Mouse (Mus musculus) kidney, embryonic 16.5 days (tissue): Measurements from ENCODE around the gene Bola1. TPM values are rescaled to one million over a fixed set of nuclear protein-coding genes. Genes with fewer than 3 reads are reported as not detected.
"Not testable (repeated sequence)": the region's sequence is repeated elsewhere in the genome, so short reads cannot be mapped to it uniquely, and the experiment has no call there.

ENCODE experiments used
- ATAC-seq: fragments of 200-750 bp; cut with Nextera tagmentation; 2 replicates; pipeline ENCODE4 v1.8.0; 2017; ENCODE audit warnings: moderate TSS enrichment; ENCODE audit not compliant: low FRiP score, low TSS enrichment
- H3K27ac ChIP-seq: fragments of 300-500 bp; sonication (generic); 2 replicates; pipeline ENCODE4 v1.5.1; 2014; ENCODE audit warnings: low read length
- H3K27me3 ChIP-seq: fragments of 300-500 bp; sonication (generic); 2 replicates; pipeline ENCODE4 v1.6.1; 2014; ENCODE audit warnings: low read length, control low read depth, mixed read lengths; ENCODE audit not compliant: insufficient read depth
- H3K36me3 ChIP-seq: fragments of 300-500 bp; sonication (generic); 2 replicates; pipeline ENCODE4 v1.6.1; 2014; ENCODE audit warnings: low read length, control low read depth, mixed read lengths; ENCODE audit not compliant: insufficient read depth
- H3K4me1 ChIP-seq: fragments of 300-500 bp; sonication (generic); 2 replicates; pipeline ENCODE4 v1.6.1; 2014; ENCODE audit warnings: low read length, control low read depth, mixed read lengths; ENCODE audit not compliant: insufficient read depth
- H3K4me2 ChIP-seq: fragments of 300-500 bp; sonication (generic); replicated peaks from 2 replicates; pipeline ENCODE4 v1.6.1; 2014; ENCODE audit warnings: low read depth, low read length
- H3K4me3 ChIP-seq: fragments of 300-500 bp; sonication (generic); 2 replicates; pipeline ENCODE4 v1.5.1; 2014; ENCODE audit warnings: mild to moderate bottlenecking, low read length
- H3K9ac ChIP-seq: fragments of 300-500 bp; sonication (generic); replicated peaks from 2 replicates; pipeline ENCODE4 v1.6.1; 2014; ENCODE audit warnings: low read length
- H3K9me3 ChIP-seq: fragments of 300-500 bp; sonication (generic); 2 replicates; pipeline ENCODE4 v1.6.1; 2016; ENCODE audit warnings: low read length, control low read depth
- WGBS: fragments of 180-500 bp; shearing (Covaris S2); extraction: QIAGEN DNeasy Blood & Tissue Kit; methylation state at CpG from one replicate; pipeline ENCODE4 v1.1.7; 2014; 5-methylcytosine and 5-hydroxymethylcytosine counted together
- polyA plus RNA-seq: library from polyadenylated mRNA; unstranded; fragments of >200 nt; fragmentation: Nextera tagmentation; extraction: Ambion mirVana; gene quantifications from 2 replicates; pipeline ENCODE4 v1.2.1, GENCODE M21; 2015

Gene Bola1
- polyA plus RNA-seq, 1 experiment from 2014 or later = 51.3 TPM

- no peaks in the 10 kb centered on the region for H3K9me3 ChIP-seq
- H3K4me3 ChIP-seq = no peak overlapping the region
- H3K36me3 ChIP-seq = peaks cover 15% of the 10 kb centered on the region
- peak; percentile 32; the same call in 1 of the 2 replicates for ATAC-seq
- 0 out of 2 replicates have a peak overlapping the region, but pooled peaks have one; percentile 44 for H3K9ac ChIP-seq
- H3K4me1 ChIP-seq = peaks cover 20% of the 10 kb centered on the region
- peak overlapping the region; percentile 73 for H3K4me2 ChIP-seq
- H3K27ac ChIP-seq = peak overlapping the region; percentile 63; the same call in 1 of the 2 replicates
- no peaks in the 10 kb centered on the region for H3K27me3 ChIP-seq
- 15% methylated on average over 4 of the region's 4 CpGs for WGBS
Measured at GRCm38 (mm10) chr3:96182382-96182776, 37.1 kb downstream of the Bola1 start.

- peak overlapping the region; percentile 53 for H3K4me3 ChIP-seq
- H3K4me2 ChIP-seq = peak overlapping the region; percentile 73
- H3K9ac ChIP-seq = 0 out of 2 replicates have a peak overlapping the region, but pooled peaks have one; percentile 44
- WGBS = 38% methylated on average over 12 of the region's 12 CpGs
- H3K27ac ChIP-seq = no peak overlapping the region
- no peaks in the 10 kb centered on the region for H3K9me3 ChIP-seq
- peaks cover 17% of the 10 kb centered on the region for H3K36me3 ChIP-seq
- peak; percentile 34; the same call in 1 of the 2 replicates for ATAC-seq
- H3K4me1 ChIP-seq = peaks cover 20% of the 10 kb centered on the region
- H3K27me3 ChIP-seq = no peaks in the 10 kb centered on the region
Measured at GRCm38 (mm10) chr3:96181510-96182381, 37.8 kb downstream of the Bola1 start.

- H3K4me3 ChIP-seq = peak within 1 kb of the TSS; percentile 53
- peaks cover 25% of the 10 kb centered on the region for H3K36me3 ChIP-seq
- peak within 1 kb of the TSS; percentile 73 for H3K4me2 ChIP-seq
- WGBS = 0% methylated on average over 8 of the region's 23 CpGs
- peak; percentile 55 for ATAC-seq
- peak within 1 kb of the TSS; percentile 56 for H3K9ac ChIP-seq
- H3K27me3 ChIP-seq = no peaks in the 10 kb centered on the region
- peaks cover 20% of the 10 kb centered on the region for H3K4me1 ChIP-seq
- H3K9me3 ChIP-seq = no peaks in the 10 kb centered on the region
- H3K27ac ChIP-seq = no peak within 1 kb of the TSS
Measured at GRCm38 (mm10) chr3:96180727-96181477, 38.6 kb downstream of the Bola1 start, which contains the start of gene Sv2a. Sv2a (plus strand) TSS chr3:96181151.

- H3K4me1 ChIP-seq = peaks cover 21% of the 10 kb centered on the region
- ATAC-seq = no peak
Measured at GRCm38 (mm10) chr3:96179531-96179930, 40.0 kb downstream of the Bola1 start.

GRCm38 (mm10) chr3:96178902-96179301 lies 40.6 kb downstream of the Bola1 start:
- H3K9me3 ChIP-seq = no peaks in the 10 kb centered on the region
- H3K36me3 ChIP-seq = peaks cover 44% of the 10 kb centered on the region
- H3K27me3 ChIP-seq = no peaks in the 10 kb centered on the region
- no peak overlapping the region for H3K4me3 ChIP-seq
- WGBS = 85% methylated on average over 2 of the region's 2 CpGs
- peaks cover 27% of the 10 kb centered on the region for H3K4me1 ChIP-seq
- ATAC-seq = no peak
- H3K4me2 ChIP-seq = no peak overlapping the region
- no peak overlapping the region for H3K27ac ChIP-seq
- H3K9ac ChIP-seq = no peak overlapping the region

More at GRCm38 (mm10) chr3:96179531-96179930, 40.0 kb downstream of the Bola1 start:
- 68% methylated on average over 4 of the region's 4 CpGs for WGBS
- Histone ChIP-seq H3K9ac (no peak overlapping the region), H3K27me3 (no peaks in the 10 kb centered on the region), H3K36me3 (peaks cover 37% of the 10 kb centered on the region), H3K4me2 (no peak overlapping the region), H3K27ac (no peak overlapping the region), H3K9me3 (no peaks in the 10 kb centered on the region), H3K4me3 (no peak overlapping the region)

DNA sequence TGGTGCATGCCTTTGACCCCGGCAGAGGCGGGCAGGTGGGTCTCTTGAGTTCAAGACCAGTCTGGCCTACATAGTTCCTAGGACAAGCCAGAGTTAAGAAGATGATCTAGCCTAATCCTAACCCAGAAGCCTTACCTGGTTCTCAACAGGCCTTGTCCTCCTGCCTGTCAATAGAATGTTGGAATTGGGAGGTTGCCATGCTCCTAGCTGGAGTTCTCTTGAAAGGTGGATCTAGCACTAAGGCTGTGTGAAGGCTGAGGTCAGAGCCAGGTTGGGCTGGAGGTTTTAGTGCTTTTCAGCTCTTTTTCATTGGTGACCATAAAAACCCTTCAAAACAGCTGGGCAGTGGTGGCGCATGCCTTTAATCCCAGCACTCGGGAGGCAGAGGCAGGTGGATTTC lies 41.1 kb downstream of the Bola1 start:
- WGBS = 97% methylated on average over 4 of the region's 4 CpGs
- Histone ChIP-seq H3K36me3 (peaks cover 44% of the 10 kb centered on the region), H3K27ac (no peak overlapping the region), H3K4me1 (peaks cover 30% of the 10 kb centered on the region), H3K9me3 (no peaks in the 10 kb centered on the region), H3K9ac (no peak overlapping the region), H3K27me3 (no peaks in the 10 kb centered on the region), H3K4me2 (no peak overlapping the region), H3K4me3 (no peak overlapping the region)
- ATAC-seq = no peak

- Histone ChIP-seq H3K36me3 (peaks cover 44% of the 10 kb centered on the region), H3K27me3 (no peaks in the 10 kb centered on the region), H3K9ac (no peak overlapping the region), H3K27ac (no peak overlapping the region), H3K4me3 (no peak overlapping the region), H3K4me1 (peaks cover 26% of the 10 kb centered on the region), H3K9me3 (no peaks in the 10 kb centered on the region), H3K4me2 (no peak overlapping the region)
- 95% methylated on average over 6 of the region's 6 CpGs for WGBS
- ATAC-seq = no peak
Measured at GRCm38 (mm10) chr3:96175251-96175650, 44.3 kb downstream of the Bola1 start.

DNA sequence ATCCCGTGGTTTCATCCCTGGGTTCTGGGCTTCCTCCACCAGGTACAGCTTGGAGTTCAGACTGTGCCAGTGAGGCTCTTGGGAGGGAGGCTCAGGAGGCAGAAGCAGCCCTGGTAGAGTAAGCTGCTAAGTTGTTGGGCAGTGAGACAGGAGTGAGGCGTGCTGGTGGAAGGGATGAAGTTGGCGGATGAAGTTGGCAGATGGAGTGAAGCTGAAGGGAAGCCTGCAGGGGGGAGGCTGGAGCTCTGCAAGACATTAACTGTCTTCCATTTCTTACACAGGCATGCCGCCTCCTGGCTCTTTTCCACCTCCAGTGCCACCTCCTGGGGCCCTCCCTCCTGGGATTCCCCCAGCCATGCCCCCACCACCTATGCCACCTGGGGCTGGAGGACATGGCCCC lies 45.5 kb downstream of the Bola1 start:
- Histone ChIP-seq H3K4me1 (peaks cover 27% of the 10 kb centered on the region), H3K36me3 (peaks cover 44% of the 10 kb centered on the region)
- H3K27ac ChIP-seq, H3K27me3 ChIP-seq, H3K4me3 ChIP-seq, ATAC-seq, H3K4me2 ChIP-seq, H3K9me3 ChIP-seq, H3K9ac ChIP-seq: not testable (repeated sequence)
- WGBS = 91% methylated on average over 4 of the region's 4 CpGs

DNA sequence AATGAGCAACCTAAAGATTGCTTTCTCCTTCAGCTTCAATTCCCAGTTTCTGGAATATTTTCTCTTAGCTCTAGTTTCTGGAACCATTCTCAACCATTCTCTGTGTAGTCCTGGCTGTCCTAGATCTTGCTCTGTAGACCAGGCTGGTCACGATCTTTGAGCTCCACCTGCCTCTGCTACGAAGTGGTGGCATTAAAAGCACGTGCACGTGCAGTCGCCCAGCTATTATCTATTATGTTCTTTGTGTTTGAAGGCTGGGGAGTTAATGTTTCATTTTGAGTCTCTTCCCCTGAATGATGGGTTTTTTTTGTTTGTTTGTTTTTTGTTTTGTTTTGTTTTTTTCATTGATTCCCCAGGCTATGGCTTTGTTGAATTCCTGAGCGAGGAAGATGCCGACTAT lies 46.3 kb downstream of the Bola1 start:
- Histone ChIP-seq H3K27me3 (no peaks in the 10 kb centered on the region), H3K4me1 (peaks cover 27% of the 10 kb centered on the region), H3K9me3 (no peaks in the 10 kb centered on the region), H3K4me2 (peak overlapping the region; percentile 93), H3K36me3 (peaks cover 43% of the 10 kb centered on the region), H3K9ac (peak overlapping the region; percentile 93), H3K27ac (0 out of 2 replicates have a peak overlapping the region, but pooled peaks have one; percentile 98), H3K4me3 (peak overlapping the region; percentile 89)
- ATAC-seq = no peak
- WGBS = 36% methylated on average over 7 of the region's 7 CpGs
